Mouse (Mus musculus) CD8-positive naive resting alpha-beta T cell, adult 2 months (primary cell): Measurements from ENCODE around the gene Smco1.
"Not testable (repeated sequence)": the region's sequence is repeated elsewhere in the genome, so short reads cannot be mapped to it uniquely, and the experiment has no call there.

Experiments used
- DNase-seq, 2 experiments: peaks; one replicate each; pipeline ENCODE4 v3.0.0; 2022; ENCODE audit warnings: low read depth in 2 of 2, low spot score in 2 of 2

The Smco1 gene

GRCm38 (mm10) chr16:32271291-32271690, at the start of gene Smco1:
TSS of gene Smco1 (plus strand) at chr16:32271468.
- no peak for DNase-seq

- no peak for DNase-seq
These were observed 49.5 kb upstream of the Smco1 start for GRCm38 (mm10) chr16:32221803-32222202.

DNA sequence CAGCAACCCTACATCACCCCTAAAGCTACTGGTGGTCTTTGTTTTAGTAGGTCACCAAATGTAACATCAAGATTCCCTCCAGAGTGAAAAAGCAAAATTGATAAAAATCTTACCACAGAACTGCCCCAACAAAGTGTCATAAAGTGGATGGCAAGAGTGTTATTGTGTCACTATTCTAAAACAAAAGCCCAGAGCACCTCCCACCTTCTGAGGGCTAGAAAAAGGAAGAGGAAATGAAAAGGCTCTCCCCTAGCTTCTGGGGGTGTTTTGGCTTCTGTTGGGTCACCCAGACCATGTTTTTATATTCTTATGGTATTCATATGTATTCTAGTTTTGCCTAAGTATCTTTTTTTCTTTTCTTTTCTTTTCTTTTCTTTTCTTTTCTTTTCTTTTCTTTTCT, 48.9 kb upstream of the Smco1 start:
- no peak for DNase-seq

DNA sequence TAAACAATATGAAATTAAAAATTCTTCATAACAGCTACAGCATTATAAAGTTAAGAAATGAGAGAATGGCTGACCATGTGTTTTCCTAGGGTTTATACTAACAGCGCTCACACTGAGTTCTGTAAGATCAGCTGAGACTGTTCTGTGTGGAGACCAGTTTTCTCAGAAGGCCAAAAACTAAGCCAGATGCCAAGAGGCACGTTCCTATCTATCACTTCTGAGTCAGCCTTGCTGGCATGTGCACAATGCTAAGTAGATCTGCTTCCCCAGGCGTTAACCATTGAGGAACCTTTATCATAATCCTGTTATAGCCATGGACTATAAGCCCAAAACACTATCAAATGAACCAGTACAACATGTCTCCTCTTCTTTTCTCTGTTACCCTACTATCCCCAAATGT, 39.2 kb upstream of the Smco1 start:
- DNase-seq: not testable (repeated sequence)

GRCm38 (mm10) chr16:32237930-32238680, 33.2 kb upstream of the Smco1 start:
- DNase-seq: no peak

DNA sequence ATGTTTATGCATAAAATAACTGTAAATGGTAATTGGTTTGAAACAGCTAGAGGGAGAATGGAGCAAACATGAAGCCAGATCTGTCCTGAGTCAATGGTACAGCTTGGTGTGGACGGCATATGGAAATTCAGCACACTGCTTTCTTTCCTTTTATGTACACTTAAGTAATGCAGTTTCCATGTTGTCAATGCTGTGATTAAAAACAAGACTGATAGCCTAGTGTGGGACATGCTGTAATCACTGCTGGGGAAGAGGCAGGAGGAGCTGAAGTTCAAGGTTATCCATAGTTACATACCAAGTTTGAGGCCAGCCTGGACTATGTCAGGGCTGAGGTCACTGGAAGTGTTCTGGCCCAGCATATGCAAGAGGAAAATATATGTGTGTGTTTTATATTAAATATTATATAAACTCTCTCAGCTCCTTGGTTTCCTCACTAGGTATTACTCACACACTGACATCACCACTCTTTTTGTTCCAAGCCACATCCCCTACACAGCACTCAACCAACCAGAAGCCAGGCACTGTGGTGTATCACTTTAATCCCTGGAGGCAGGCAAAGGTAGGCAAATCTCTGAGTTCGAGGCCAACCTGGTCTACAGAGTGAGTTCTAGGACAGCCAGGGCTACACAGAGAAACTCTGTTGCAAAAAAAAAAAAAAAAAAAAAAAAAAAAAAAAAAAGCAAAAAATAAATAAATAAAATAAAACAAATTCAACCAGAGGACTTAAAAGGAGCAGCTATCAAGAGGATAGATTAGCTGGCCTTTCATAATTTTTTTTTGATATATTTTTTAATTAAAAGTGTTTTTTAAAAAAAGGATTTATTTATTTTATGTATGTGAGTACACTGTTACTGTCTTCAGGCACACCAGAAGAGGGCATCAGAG, 31.6 kb upstream of the Smco1 start:
- no peak for DNase-seq

DNA sequence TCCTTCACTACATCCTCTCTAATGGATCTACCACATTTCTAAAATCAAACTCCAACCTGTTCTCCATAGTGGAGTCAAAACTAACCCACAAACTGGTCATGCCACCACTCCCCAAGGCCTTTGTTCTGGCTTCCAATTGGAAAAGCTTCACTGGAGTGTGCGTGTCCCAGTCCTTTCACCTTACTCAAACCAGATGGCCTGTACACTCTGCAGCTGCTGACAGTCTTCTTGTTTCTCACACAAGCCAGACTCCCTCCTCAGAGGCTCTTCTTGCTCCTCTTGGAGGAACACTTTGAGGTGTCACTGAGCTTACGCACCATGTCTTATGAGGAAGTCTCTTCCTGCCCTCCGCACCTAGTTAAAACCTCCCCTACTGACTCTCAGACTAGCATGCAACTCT, 27.4 kb upstream of the Smco1 start:
- DNase-seq: no peak

- DNase-seq: peak; percentile 31 to 32
These were observed 24.9 kb upstream of the Smco1 start for GRCm38 (mm10) chr16:32246351-32246791.

GRCm38 (mm10) chr16:32246952-32247370, 24.3 kb upstream of the Smco1 start, which contains the start of the genes Fbxo45 and Wdr53:
TSS of gene Fbxo45 (minus strand) at chr16:32247158.
TSS of gene Wdr53 (plus strand) at chr16:32247227.
- peak; percentile 89 to 91 for DNase-seq

GRCm38 (mm10) chr16:32264225-32264624, 7.0 kb upstream of the Smco1 start:
- peak; percentile 15 to 30 for DNase-seq

- peak; percentile 14 to 35 for DNase-seq
These were observed 2.1 kb downstream of the Smco1 start for GRCm38 (mm10) chr16:32273338-32273737.

DNA sequence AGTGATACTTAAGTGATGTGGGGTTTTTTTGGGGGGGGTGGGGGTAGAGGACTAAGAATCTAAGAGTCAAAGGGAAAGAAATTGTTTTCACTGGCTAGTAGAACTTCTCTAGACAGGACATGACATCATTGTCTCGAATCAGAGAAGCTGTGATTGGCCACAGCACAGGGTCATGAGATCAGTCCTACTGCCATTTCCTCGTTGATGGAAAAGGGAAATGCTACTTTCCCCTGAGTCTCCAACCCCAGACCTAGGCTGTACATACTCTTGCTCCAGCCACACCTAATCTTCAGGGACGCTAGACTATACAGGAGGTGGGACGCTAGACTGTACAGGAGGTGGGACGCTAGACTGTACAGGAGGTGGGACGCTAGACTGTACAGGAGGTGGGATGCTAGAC, 3.8 kb downstream of the Smco1 start:
- no peak for DNase-seq

DNA sequence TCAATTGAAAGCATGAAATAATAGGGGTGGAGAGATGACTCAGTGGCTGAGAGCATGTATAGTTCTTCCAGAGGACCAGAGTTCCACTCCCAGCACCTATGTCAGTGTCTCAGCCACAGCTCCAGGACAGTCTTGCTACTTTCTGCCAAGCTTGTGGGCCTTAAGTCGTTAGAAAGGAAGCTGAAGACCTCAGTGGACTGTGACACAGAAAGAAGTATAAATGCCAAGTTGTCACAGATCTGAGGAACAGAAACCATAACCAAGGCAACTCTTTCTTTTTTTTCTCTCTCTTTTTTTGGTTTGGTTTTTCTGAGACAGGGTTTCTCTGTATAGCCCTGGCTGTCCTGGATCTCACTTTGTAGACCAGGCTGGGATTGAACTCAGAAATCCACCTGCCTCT, 4.6 kb downstream of the Smco1 start:
- no peak for DNase-seq

- DNase-seq: peak; percentile 74 to 76
These were observed 6.3 kb downstream of the Smco1 start, which contains the start of gene Rnf168 for GRCm38 (mm10) chr16:32277308-32278256. TSS of gene Rnf168 (plus strand) at chr16:32277459.

DNA sequence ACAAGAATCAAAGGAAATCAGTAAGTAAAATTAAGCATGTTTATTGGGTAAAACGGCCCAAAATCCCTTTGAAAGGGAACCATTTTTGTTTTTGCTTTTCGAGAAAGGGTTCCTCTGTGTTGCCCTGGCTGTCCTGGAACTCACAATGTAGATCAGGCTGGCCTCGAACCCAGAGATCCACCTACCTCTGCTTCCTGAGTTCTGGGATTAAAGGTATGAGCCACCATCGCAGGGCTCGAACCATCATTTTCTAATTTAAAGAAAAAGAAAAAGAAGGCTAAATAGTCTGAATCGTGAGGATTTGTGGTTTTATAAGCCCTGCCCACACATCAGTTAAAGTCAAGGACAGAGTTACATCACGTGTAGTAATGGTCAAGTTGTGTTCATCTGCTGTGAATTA, 7.1 kb downstream of the Smco1 start:
- DNase-seq: no peak

GRCm38 (mm10) chr16:32280211-32280610, 8.9 kb downstream of the Smco1 start:
- DNase-seq: no peak

- no peak for DNase-seq
These were observed 11.3 kb downstream of the Smco1 start for GRCm38 (mm10) chr16:32282608-32283007.

DNA sequence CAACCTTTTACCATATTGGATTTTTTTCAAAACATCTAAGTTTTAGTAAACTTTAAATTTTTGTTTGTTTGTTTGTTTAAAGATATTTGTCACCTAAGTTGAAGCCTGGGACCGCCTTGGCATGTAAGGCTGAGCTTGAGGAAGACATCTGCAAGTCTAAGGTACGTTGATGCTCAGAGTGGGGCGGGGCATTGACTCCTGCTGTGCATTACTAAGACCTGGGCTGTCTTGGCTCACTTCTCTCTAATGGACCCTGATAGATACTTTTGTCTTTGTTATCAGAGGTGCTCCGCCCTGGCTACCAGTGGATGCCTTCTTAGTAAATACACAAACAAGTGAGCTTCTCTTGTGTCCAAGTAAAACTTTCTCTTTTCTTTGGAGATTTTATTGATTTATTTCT, 20.6 kb downstream of the Smco1 start:
- DNase-seq: no peak

- not testable (repeated sequence) for DNase-seq
These were observed 28.3 kb downstream of the Smco1 start for GRCm38 (mm10) chr16:32299617-32300016.

DNA sequence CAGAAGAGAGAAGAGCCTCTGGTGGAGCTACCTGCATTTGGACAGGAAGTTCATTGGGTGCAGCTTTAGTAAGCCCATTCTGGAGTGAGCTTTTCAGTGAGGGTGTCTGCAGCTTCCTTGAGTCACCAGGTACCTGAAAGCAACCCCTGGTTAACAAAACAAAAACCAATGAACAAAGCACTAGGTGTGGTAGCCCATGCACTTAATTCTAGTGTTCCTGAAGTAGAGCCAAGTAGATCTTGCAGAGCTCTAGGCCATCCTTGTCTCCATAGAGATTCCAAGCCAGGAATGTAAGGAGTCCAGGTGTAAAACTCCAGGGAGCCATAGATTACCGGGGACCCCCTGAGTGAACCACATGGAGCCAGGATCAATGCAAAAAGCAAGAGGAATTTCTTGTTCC, 31.8 kb downstream of the Smco1 start:
- DNase-seq: no peak

DNA sequence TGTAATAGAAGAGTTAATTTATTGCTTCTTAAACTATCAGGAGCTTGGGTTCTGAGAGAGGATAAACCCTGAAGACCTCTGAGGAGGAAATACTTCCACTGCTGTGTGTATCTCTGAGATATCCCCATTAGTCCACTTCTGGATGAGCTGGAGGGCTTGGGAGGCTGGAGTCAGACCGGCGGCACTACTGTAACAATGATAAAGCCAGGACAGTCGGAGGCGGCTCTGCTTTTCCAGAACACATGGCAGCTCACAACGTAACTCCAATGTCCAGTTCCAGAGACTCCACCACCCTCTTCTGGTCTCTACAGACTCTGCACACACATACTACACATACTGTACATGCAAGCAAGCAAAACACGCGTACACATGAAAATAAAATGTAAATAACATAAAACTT, 32.6 kb downstream of the Smco1 start:
- DNase-seq: no peak
